8 mouse cellular contexts compared by ENCODE assay signal in the genomic region with DNA sequence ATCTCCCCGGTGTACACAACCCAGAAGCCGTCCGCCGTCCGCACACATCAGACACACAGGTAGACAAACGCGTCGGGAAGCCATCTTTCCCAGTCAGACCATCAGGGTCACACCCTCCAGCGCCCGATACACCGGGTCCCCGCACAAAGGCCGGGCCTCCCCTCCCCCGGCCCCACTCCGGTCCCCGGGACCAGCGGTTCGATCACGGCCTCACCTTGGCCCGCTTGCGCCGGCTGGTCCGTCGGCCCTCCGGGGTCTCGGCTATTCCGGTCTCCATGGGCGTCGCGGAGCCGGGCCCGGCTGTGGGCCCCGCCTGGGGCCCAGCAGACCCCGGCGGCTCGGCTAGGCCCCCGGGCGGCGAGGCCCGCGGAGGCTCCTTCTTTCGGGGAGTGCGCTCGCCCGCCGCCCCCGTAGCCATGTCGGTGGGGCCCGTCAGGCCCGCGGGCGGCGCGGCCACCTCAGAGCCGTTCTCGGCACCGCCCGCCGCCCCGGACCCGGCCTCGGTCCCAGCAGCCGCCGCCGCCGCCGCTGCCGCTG. TPM values are rescaled to one million over a fixed set of nuclear protein-coding genes. Genes with fewer than 3 reads are reported as not detected.
DNase-seq lines count a peak whose midpoint lies in the region; ATAC-seq and TF ChIP-seq lines count a peak whose summit lies in the region.

No protein-coding gene starts in this region.

- H3K27ac ChIP-seq in cerebellum, adult 2 months (ENCODE audit: insufficient read depth, low read length): peak overlapping the region; percentile 26; the same call in 1 of the 2 replicates
- peak overlapping the region; percentile 91 for H3K27ac ChIP-seq in forebrain, postnatal 0 days (ENCODE audit: low read depth, low read length)
- H3K27ac ChIP-seq in hindbrain, embryonic 16.5 days (ENCODE audit: low read depth, low read length): peak overlapping the region; percentile 94
- H3K27ac ChIP-seq in limb, embryonic 13.5 days: peak overlapping the region; percentile 91
- H3K27ac ChIP-seq in midbrain, embryonic 15.5 days: peak overlapping the region; percentile 93
- peak overlapping the region; percentile 89 for H3K27ac ChIP-seq in stomach, embryonic 16.5 days (ENCODE audit: low read length)

- under 1% methylated on average over 63 of the region's 68 CpGs for WGBS in cerebellum, adult 2 months
- 1% methylated on average over 46 of the region's 68 CpGs for WGBS in forebrain, postnatal 0 days
- 1% methylated on average over 43 of the region's 68 CpGs for WGBS in hindbrain, embryonic 16.5 days
- under 1% methylated on average over 49 of the region's 68 CpGs for WGBS in limb, embryonic 13.5 days
- WGBS in midbrain, embryonic 15.5 days: under 1% methylated on average over 48 of the region's 68 CpGs
- under 1% methylated on average over 64 of the region's 68 CpGs for WGBS in stomach, embryonic 16.5 days

- peaks cover 2% of the 10 kb centered on the region; the same call in 1 of the 2 replicates for H3K4me1 ChIP-seq in cerebellum, adult 2 months (ENCODE audit: control insufficient read depth, insufficient read depth, low read length)
- peaks cover 18% of the 10 kb centered on the region for H3K4me1 ChIP-seq in forebrain, postnatal 0 days (ENCODE audit: insufficient read depth)
- H3K4me1 ChIP-seq in hindbrain, embryonic 16.5 days (ENCODE audit: control insufficient read depth, insufficient read depth, low read depth, low read length): peaks cover 15% of the 10 kb centered on the region
- peaks cover 13% of the 10 kb centered on the region for H3K4me1 ChIP-seq in limb, embryonic 13.5 days
- H3K4me1 ChIP-seq in midbrain, embryonic 15.5 days: peaks cover 25% of the 10 kb centered on the region
- peaks cover 13% of the 10 kb centered on the region for H3K4me1 ChIP-seq in stomach, embryonic 16.5 days (ENCODE audit: control insufficient read depth, insufficient read depth, low read length)

- ATAC-seq in forebrain, postnatal 0 days: peak; percentile 57
- ATAC-seq in hindbrain, embryonic 16.5 days: peak; percentile 68
- ATAC-seq in limb, embryonic 13.5 days (ENCODE audit: low FRiP score, low read depth): peak; percentile 45; the same call in 1 of the 2 replicates
- ATAC-seq in midbrain, embryonic 15.5 days (replicated peaks): peak; percentile 72
- peak; percentile 55 for ATAC-seq in stomach, embryonic 16.5 days (ENCODE audit: insufficient read depth, low FRiP score)

- H3K9ac ChIP-seq in forebrain, postnatal 0 days: peak overlapping the region; percentile 97
- H3K9ac ChIP-seq in hindbrain, embryonic 16.5 days (ENCODE audit: low read depth, low read length): peak overlapping the region; percentile 86
- peak overlapping the region; percentile 100 for H3K9ac ChIP-seq in limb, embryonic 13.5 days
- H3K9ac ChIP-seq in midbrain, embryonic 15.5 days: peak overlapping the region; percentile 100
- H3K9ac ChIP-seq in stomach, embryonic 16.5 days (ENCODE audit: low read length): peak overlapping the region; percentile 99

- H3K4me2 ChIP-seq in forebrain, postnatal 0 days (ENCODE audit: low read depth): peak overlapping the region; percentile 63
- H3K4me2 ChIP-seq in hindbrain, embryonic 16.5 days (ENCODE audit: low read length): peak overlapping the region; percentile 56
- peak overlapping the region; percentile 69 for H3K4me2 ChIP-seq in limb, embryonic 13.5 days (replicated peaks)
- H3K4me2 ChIP-seq in midbrain, embryonic 15.5 days: peak overlapping the region; percentile 66
- peak overlapping the region; percentile 76 for H3K4me2 ChIP-seq in stomach, embryonic 16.5 days (ENCODE audit: low read depth, low read length)

- TF ChIP-seq POLR2A in cerebellum, adult 2 months (IDR thresholded peaks at IDR 0.05; ENCODE audit: borderline replicate concordance, insufficient read depth, low read length): no peak

- no peaks in the 10 kb centered on the region for H3K27me3 ChIP-seq in cerebellum, adult 2 months (ENCODE audit: control insufficient read depth, insufficient read depth, low read length)
- no peaks in the 10 kb centered on the region for H3K27me3 ChIP-seq in forebrain, postnatal 0 days (ENCODE audit: insufficient read depth, low read length)
- no peaks in the 10 kb centered on the region for H3K27me3 ChIP-seq in hindbrain, embryonic 16.5 days (replicated peaks; ENCODE audit: control insufficient read depth, insufficient read depth, low read length)
- no peaks in the 10 kb centered on the region for H3K27me3 ChIP-seq in limb, embryonic 13.5 days
- H3K27me3 ChIP-seq in midbrain, embryonic 15.5 days (replicated peaks): no peaks in the 10 kb centered on the region
- H3K27me3 ChIP-seq in stomach, embryonic 16.5 days (ENCODE audit: control insufficient read depth, insufficient read depth, low read length): no peaks in the 10 kb centered on the region

- TF ChIP-seq CTCF in cerebellum, adult 2 months (IDR thresholded peaks at IDR 0.05; ENCODE audit: borderline replicate concordance, insufficient read depth, low read depth, low read length): no peak
- no peak for TF ChIP-seq CTCF in forebrain, postnatal 0 days (IDR thresholded peaks at IDR 0.05; ENCODE audit: low read depth)

- peak; percentile 25 to 33 for DNase-seq in right cerebral cortex, adult 2 months (ENCODE audit: low spot score in 2 of 2)
- DNase-seq in right cerebral cortex, postnatal 25 days: no peak
- peak; percentile 46 to 59 for DNase-seq in cerebellum, adult 2 months
- peak; percentile 66 for DNase-seq in forebrain, postnatal 0 days

- no peaks in the 10 kb centered on the region for H3K9me3 ChIP-seq in forebrain, postnatal 0 days (ENCODE audit: low read length)
- H3K9me3 ChIP-seq in hindbrain, embryonic 16.5 days (ENCODE audit: control insufficient read depth, low read length): no peaks in the 10 kb centered on the region
- H3K9me3 ChIP-seq in limb, embryonic 13.5 days: no peaks in the 10 kb centered on the region
- no peaks in the 10 kb centered on the region for H3K9me3 ChIP-seq in midbrain, embryonic 15.5 days
- H3K9me3 ChIP-seq in stomach, embryonic 16.5 days (replicated peaks; ENCODE audit: control insufficient read depth, low read length): no peaks in the 10 kb centered on the region

- peak overlapping the region; percentile 89 for H3K4me3 ChIP-seq in cerebellum, adult 2 months (replicated peaks; ENCODE audit: insufficient read depth, low read depth, low read length)
- H3K4me3 ChIP-seq in forebrain, postnatal 0 days (ENCODE audit: low read depth, low read length): peak overlapping the region; percentile 95
- peak overlapping the region; percentile 75 for H3K4me3 ChIP-seq in hindbrain, embryonic 16.5 days (ENCODE audit: low read length)
- peak overlapping the region; percentile 98 for H3K4me3 ChIP-seq in limb, embryonic 13.5 days
- peak overlapping the region; percentile 98 for H3K4me3 ChIP-seq in midbrain, embryonic 15.5 days
- peak overlapping the region; percentile 98 for H3K4me3 ChIP-seq in stomach, embryonic 16.5 days (replicated peaks; ENCODE audit: low read length)

- H3K36me3 ChIP-seq in forebrain, postnatal 0 days (ENCODE audit: insufficient read depth): no peaks in the 10 kb centered on the region
- H3K36me3 ChIP-seq in hindbrain, embryonic 16.5 days (ENCODE audit: control insufficient read depth, insufficient read depth, low read length): no peaks in the 10 kb centered on the region
- H3K36me3 ChIP-seq in limb, embryonic 13.5 days: no peaks in the 10 kb centered on the region; the same call in 1 of the 2 replicates
- no peaks in the 10 kb centered on the region for H3K36me3 ChIP-seq in midbrain, embryonic 15.5 days (replicated peaks)
- H3K36me3 ChIP-seq in stomach, embryonic 16.5 days (ENCODE audit: control insufficient read depth, insufficient read depth, low read length): no peaks in the 10 kb centered on the region

RNA-seq across cellular contexts. Expression of a gene that starts 0.4 kb away (rescaled TPM):
- polyA plus RNA-seq in cerebellum, adult 2 months (2012; rRNA removed): 61.2 and 63.1 TPM in 2 replicates
- total RNA-seq in forebrain, postnatal 0 days (2014; rRNA removed): 216 and 242 TPM in 2 replicates
- polyA plus RNA-seq in forebrain, postnatal 0 days (2015; fragmentation: Nextera tagmentation; extraction: Ambion mirVana): 46.6 and 51.9 TPM in 2 replicates
- polyA plus RNA-seq in hindbrain, embryonic 16.5 days (2015; fragmentation: Nextera tagmentation; extraction: Ambion mirVana): 31.6 and 45.7 TPM in 2 replicates
- polyA plus RNA-seq in limb, embryonic 13.5 days (2015; fragmentation: Nextera tagmentation; extraction: Ambion mirVana): 46.5 and 46.9 TPM in 2 replicates
- 69.9 and 70.7 TPM in 2 replicates for polyA plus RNA-seq in midbrain, embryonic 15.5 days (2015; fragmentation: Nextera tagmentation; extraction: Ambion mirVana)
- 17.1 and 18.9 TPM in 2 replicates for polyA plus RNA-seq in stomach, embryonic 16.5 days (2015; fragmentation: Nextera tagmentation; extraction: Ambion mirVana)

RNA-seq across cellular contexts. Expression of a gene that starts 8.2 kb away (rescaled TPM):
- polyA plus RNA-seq in cerebellum, adult 2 months (2012; rRNA removed): not detected in 2 replicates
- not detected in 2 replicates for total RNA-seq in forebrain, postnatal 0 days (2014; rRNA removed)
- polyA plus RNA-seq in forebrain, postnatal 0 days (2015; fragmentation: Nextera tagmentation; extraction: Ambion mirVana): not detected in 2 replicates
- not detected in 2 replicates for polyA plus RNA-seq in hindbrain, embryonic 16.5 days (2015; fragmentation: Nextera tagmentation; extraction: Ambion mirVana)
- not detected in 2 replicates for polyA plus RNA-seq in limb, embryonic 13.5 days (2015; fragmentation: Nextera tagmentation; extraction: Ambion mirVana)
- not detected in 2 replicates for polyA plus RNA-seq in midbrain, embryonic 15.5 days (2015; fragmentation: Nextera tagmentation; extraction: Ambion mirVana)
- not detected in 2 replicates for polyA plus RNA-seq in stomach, embryonic 16.5 days (2015; fragmentation: Nextera tagmentation; extraction: Ambion mirVana)

RNA-seq across cellular contexts. Expression of a gene that starts 20.3 kb away (rescaled TPM):
- polyA plus RNA-seq in cerebellum, adult 2 months (2012; rRNA removed): 0.13 and 0.21 TPM in 2 replicates
- total RNA-seq in forebrain, postnatal 0 days (2014; rRNA removed): 0.15 and 0.24 TPM in 2 replicates
- 0.05 and 0.10 TPM in 2 replicates for polyA plus RNA-seq in forebrain, postnatal 0 days (2015; fragmentation: Nextera tagmentation; extraction: Ambion mirVana)
- 0.05 and 0.06 TPM in 2 replicates for polyA plus RNA-seq in hindbrain, embryonic 16.5 days (2015; fragmentation: Nextera tagmentation; extraction: Ambion mirVana)
- 0.05 TPM in 1 of 2 replicates, not detected in the other for polyA plus RNA-seq in limb, embryonic 13.5 days (2015; fragmentation: Nextera tagmentation; extraction: Ambion mirVana)
- polyA plus RNA-seq in midbrain, embryonic 15.5 days (2015; fragmentation: Nextera tagmentation; extraction: Ambion mirVana): 0.10 and 0.11 TPM in 2 replicates
- not detected in 2 replicates for polyA plus RNA-seq in stomach, embryonic 16.5 days (2015; fragmentation: Nextera tagmentation; extraction: Ambion mirVana)

Comparison
In these comparisons a context has a peak if more than half of its experiments do, and no peak if none do; other contexts are left out.
1. H3K27ac ChIP-seq: peak in every context shown above with its lines; median percentile 94 in hindbrain, embryonic 16.5 days; 93 in midbrain, embryonic 15.5 days; 91 in forebrain, postnatal 0 days; 91 in limb, embryonic 13.5 days; 89 in stomach, embryonic 16.5 days; 26 in cerebellum, adult 2 months.